Mouse (Mus musculus): ENCODE data around the gene Maml3.

The Maml3 gene

DNA sequence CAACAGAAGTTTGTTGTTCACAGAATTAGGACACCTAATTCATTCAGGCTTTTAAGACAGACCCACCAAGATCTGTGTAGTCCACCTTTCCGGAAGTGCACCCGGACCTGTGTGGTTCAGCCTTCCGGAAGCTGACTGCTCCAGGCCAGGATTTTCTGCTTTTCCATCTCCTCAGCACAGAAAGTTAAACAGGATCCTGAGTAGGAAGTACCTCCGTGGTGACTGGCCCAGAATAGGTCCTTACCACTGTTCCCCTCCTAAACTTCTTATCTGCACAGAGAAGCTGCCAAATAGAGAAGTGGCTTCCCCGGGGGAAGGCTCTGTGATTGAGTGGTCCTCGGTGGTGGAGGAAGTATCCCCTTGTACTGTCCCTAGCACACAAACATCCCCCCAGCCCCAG, 442.3 kb downstream of the Maml3 start:
- ChIA-PET CTCF (interaction anchor here in 1 of 4 experiments (1.3 to 1.4 kb wide), 2 partner anchors 12 to 15 kb away, joined by 4 to 8 read pairs; no protein-coding TSS in a partner anchor), POLR2A (interaction anchor here in 2 of 4 experiments (1.1 to 1.8 kb wide), 7 partner anchors 8 to 123 kb away, joined by 3 to 13 read pairs (median 5); no protein-coding TSS in a partner anchor)

- ChIA-PET POLR2A (interaction anchor here in 2 of 4 experiments (1.1 to 1.8 kb wide), 6 partner anchors 9 to 123 kb away, joined by 3 to 13 read pairs (median 6); no protein-coding TSS in a partner anchor), CTCF (interaction anchor here in 1 of 4 experiments (1.3 kb wide), 1 partner anchor 12 kb away, joined by 4 read pairs; no protein-coding TSS in a partner anchor)
These were observed 442.9 kb downstream of the Maml3 start for GRCm38 (mm10) chr3:51661880-51662550.

DNA sequence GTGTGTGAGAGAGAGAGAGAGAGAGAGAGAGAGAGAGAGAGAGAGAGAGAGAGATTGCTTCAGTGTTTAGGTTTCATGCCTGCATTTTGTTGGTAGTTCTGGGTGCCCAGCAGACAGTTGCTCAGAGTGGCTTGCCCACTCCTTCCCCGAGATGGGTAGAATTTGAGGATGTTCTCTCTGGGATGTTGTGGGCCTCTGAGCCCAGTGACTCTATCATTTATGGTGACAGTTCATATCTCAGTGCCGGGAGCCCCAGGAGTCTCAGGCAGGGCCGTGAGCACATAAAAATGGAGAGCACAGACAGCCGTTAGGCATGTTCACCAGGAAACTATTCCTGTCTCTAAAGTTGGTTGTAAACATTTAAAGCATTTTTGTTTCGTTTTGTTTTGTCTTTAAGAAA, 443.5 kb downstream of the Maml3 start:
- ChIA-PET POLR2A (no interaction called here), CTCF (no interaction called here)

- ChIA-PET CTCF (interaction anchor here in 3 of 4 experiments (0.6 to 0.7 kb wide), 3 partner anchors 13 to 1183 kb away, joined by 3 read pairs; no protein-coding TSS in a partner anchor), POLR2A (interaction anchor here in 2 of 4 experiments (0.6 to 1.0 kb wide), 3 partner anchors 40 to 177 kb away, joined by 3 read pairs; partner anchors contain the start of genes Rab33b (in 1 of the 2) and Setd7 (in 1 of the 2))
These were observed 444.0 kb downstream of the Maml3 start for GRCm38 (mm10) chr3:51660821-51661276.

DNA sequence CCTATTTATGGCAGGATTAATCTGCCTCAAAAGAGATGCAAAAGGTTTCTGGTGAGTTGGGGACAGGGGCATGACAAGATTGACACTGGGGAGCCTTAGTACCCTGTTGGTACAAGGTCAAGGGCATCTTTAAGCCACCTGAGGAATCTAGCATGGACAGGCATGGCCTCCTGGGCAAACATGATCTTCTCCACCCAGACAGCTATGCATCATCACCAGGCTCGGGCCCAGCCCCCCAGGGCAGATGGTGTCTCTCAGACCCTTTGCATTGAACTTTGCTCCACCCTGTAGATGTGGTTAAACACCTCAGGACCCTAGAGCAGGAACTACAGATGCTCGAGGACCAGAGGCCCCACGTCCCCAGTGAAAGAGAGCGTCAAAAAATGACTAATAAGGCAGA, 444.8 kb downstream of the Maml3 start, which contains the start of gene Mgst2:
TSS of gene Mgst2 (plus strand) at position 301 of the 400 bp plus-strand sequence.
- ChIA-PET CTCF (interaction anchor here in 1 of 4 experiments (0.7 kb wide), 1 partner anchor 41 kb away, joined by 3 read pairs; no protein-coding TSS in a partner anchor), POLR2A (interaction anchor here in 2 of 4 experiments (0.6 to 1.0 kb wide), 3 partner anchors 41 to 121 kb away, joined by 3 read pairs; partner anchors contain the start of gene Setd7 (in 1 of the 2))

DNA sequence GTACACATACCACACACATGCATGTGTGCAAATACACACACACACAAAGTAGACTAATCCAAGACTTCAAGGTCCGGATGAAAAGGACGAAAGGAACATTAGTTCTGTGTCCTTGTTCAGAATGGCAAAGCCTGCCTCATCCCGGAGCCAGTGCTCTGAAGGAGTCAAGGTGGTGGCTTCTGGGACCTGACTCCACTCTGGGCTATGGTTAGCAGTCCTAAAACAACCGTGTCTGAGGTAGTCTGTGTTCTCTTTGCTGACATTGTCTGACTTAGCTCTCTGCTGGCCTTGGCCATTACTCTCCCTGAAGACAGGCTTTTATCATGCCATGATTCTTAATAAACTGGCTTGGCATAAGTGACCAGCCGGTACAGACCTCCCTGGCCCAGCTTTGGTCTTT, 445.5 kb downstream of the Maml3 start:
- CTCF ChIA-PET: no interaction called here
- POLR2A ChIA-PET: no interaction called here

GRCm38 (mm10) chr3:51654303-51655055, 450.4 kb downstream of the Maml3 start:
- CTCF ChIA-PET: interaction anchor here in 1 of 4 experiments (0.5 to 0.9 kb wide), 2 partner anchors 144 to 1271 kb away, joined by 3 to 4 read pairs; no protein-coding TSS in a partner anchor
- POLR2A ChIA-PET: interaction anchor here in 3 of 4 experiments (0.7 to 3.4 kb wide), 8 partner anchors 9 to 153 kb away, joined by 3 to 25 read pairs (median 6); no protein-coding TSS in a partner anchor

GRCm38 (mm10) chr3:51652701-51653100, 452.2 kb downstream of the Maml3 start:
- POLR2A ChIA-PET: interaction anchor here in 3 of 4 experiments (0.6 to 8.0 kb wide), 21 partner anchors 10 to 197 kb away, joined by 3 to 79 read pairs (median 9); partner anchors contain the start of gene Setd7 (in 2 of the 3)

GRCm38 (mm10) chr3:51652292-51652691, 452.6 kb downstream of the Maml3 start:
- ChIA-PET CTCF (interaction anchor here (0.6 to 3.0 kb wide), 20 partner anchors 17 to 912 kb away, joined by 3 to 12 read pairs (median 4); no protein-coding TSS in a partner anchor), POLR2A (interaction anchor here in 2 of 4 experiments (0.7 to 8.0 kb wide), 18 partner anchors 10 to 113 kb away, joined by 3 to 79 read pairs (median 10); partner anchors contain the start of gene Setd7 (in 2 of the 2))

More at GRCm38 (mm10) chr3:51652701-51653100, 452.2 kb downstream of the Maml3 start:
- CTCF ChIA-PET: interaction anchor here (0.6 to 3.0 kb wide), 20 partner anchors 10 to 911 kb away, joined by 3 to 12 read pairs (median 4); no protein-coding TSS in a partner anchor

GRCm38 (mm10) chr3:51651149-51651548, 453.7 kb downstream of the Maml3 start:
- ChIA-PET POLR2A (interaction anchor here in 3 of 4 experiments (0.6 to 8.0 kb wide), 17 partner anchors 10 to 553 kb away, joined by 3 to 92 read pairs (median 10); partner anchors contain the start of gene Setd7 (in 1 of the 3)), CTCF (interaction anchor here in 3 of 4 experiments (0.5 to 3.0 kb wide), 10 partner anchors 63 to 450 kb away, joined by 3 to 12 read pairs (median 6); no protein-coding TSS in a partner anchor)

GRCm38 (mm10) chr3:51649986-51650385, 454.9 kb downstream of the Maml3 start:
- ChIA-PET POLR2A (interaction anchor here in 3 of 4 experiments (0.5 to 8.0 kb wide), 29 partner anchors 9 to 232 kb away, joined by 3 to 92 read pairs (median 5); partner anchors contain the start of genes Setd7 (in 2 of the 3) and Rab33b (in 1 of the 3)), CTCF (interaction anchor here in 3 of 4 experiments (1.0 to 3.0 kb wide), 6 partner anchors 51 to 139 kb away, joined by 3 to 37 read pairs (median 4); no protein-coding TSS in a partner anchor)

- ChIA-PET POLR2A (interaction anchor here in 3 of 4 experiments (0.5 to 8.0 kb wide), 26 partner anchors 8 to 231 kb away, joined by 3 to 92 read pairs (median 8); partner anchors contain the start of genes Setd7 (in 2 of the 3) and Rab33b (in 1 of the 3)), CTCF (interaction anchor here in 3 of 4 experiments (0.6 to 3.0 kb wide), 13 partner anchors 10 to 201 kb away, joined by 3 to 37 read pairs (median 7); partner anchors contain the start of gene Setd7 (in 1 of the 3))
These were observed 455.4 kb downstream of the Maml3 start for GRCm38 (mm10) chr3:51649426-51649825.

- CTCF ChIA-PET: interaction anchor here (0.5 to 3.0 kb wide), 53 partner anchors 9 to 552 kb away, joined by 3 to 37 read pairs (median 4); partner anchors contain the start of gene Setd7 (in 2 of the 4)
- POLR2A ChIA-PET: interaction anchor here in 3 of 4 experiments (0.6 to 8.0 kb wide), 32 partner anchors 8 to 164 kb away, joined by 3 to 92 read pairs (median 6); partner anchors contain the start of genes Rab33b (in 2 of the 3) and Setd7 (in 1 of the 3)
These were observed 456.7 kb downstream of the Maml3 start for GRCm38 (mm10) chr3:51648037-51648664.

DNA sequence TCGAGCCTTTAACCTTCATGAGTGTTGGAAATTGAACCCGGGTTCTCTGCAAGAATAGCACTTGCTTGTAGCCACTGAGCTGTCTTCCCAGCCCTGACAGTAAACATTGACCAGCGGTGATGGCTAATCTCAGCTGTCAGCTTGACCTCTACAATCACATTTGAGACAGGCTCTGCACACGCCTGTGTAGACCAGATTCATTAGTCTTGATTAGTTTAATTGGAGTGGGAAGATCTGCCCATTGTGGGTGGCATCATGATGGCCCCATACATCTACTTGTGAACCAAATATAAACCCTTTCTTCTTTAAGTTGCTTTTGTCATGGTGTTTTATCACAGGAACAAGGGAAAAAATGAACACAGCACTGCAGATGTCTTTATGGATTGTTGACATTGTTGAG, 457.5 kb downstream of the Maml3 start:
- CTCF ChIA-PET: interaction anchor here (0.6 to 3.0 kb wide), 21 partner anchors 8 to 144 kb away, joined by 3 to 37 read pairs (median 7); partner anchors contain the start of gene Setd7 (in 1 of the 4)
- POLR2A ChIA-PET: interaction anchor here in 2 of 4 experiments (0.6 to 8.0 kb wide), 13 partner anchors 7 to 95 kb away, joined by 3 to 92 read pairs (median 11); no protein-coding TSS in a partner anchor

DNA sequence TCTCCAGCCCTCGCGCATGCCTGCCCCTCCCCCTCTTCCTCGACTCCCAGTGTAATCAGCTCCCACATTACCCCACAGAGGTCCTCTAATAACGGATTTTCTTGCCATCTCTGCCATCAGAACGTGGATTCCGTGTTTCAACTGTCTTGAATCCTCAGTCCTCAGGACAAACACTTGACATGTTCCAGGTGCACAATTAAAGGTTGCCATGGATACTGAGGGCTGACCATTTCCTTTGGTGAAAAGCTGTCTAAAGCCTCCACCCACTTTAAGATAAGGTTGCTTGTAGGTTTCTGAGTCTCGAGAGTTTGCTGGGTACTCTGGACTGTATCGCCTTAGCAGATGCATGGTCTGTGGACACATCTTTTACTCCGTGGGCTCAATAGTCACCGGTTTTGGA, 458.6 kb downstream of the Maml3 start:
- ChIA-PET POLR2A (interaction anchor here in 2 of 4 experiments (0.6 to 8.0 kb wide), 19 partner anchors 6 to 163 kb away, joined by 3 to 92 read pairs (median 4); partner anchors contain the start of genes Rab33b (in 1 of the 2) and Setd7 (in 1 of the 2)), CTCF (interaction anchor here in 2 of 4 experiments (0.9 to 1.5 kb wide), 5 partner anchors 34 to 136 kb away, joined by 3 to 5 read pairs (median 4); no protein-coding TSS in a partner anchor)

- ChIA-PET POLR2A (interaction anchor here in 2 of 4 experiments (0.6 to 8.0 kb wide), 12 partner anchors 5 to 162 kb away, joined by 3 to 92 read pairs (median 5); partner anchors contain the start of genes Rab33b (in 1 of the 2) and Setd7 (in 1 of the 2)), CTCF (interaction anchor here in 1 of 4 experiments (0.9 to 1.3 kb wide), 2 partner anchors 33 to 106 kb away, joined by 4 to 5 read pairs; no protein-coding TSS in a partner anchor)
These were observed 459.4 kb downstream of the Maml3 start for GRCm38 (mm10) chr3:51645484-51645883.

All from embryonic stem cell, embryonic (primary cell).